Mouse (Mus musculus) layer of hippocampus, adult 6 months (tissue): ENCODE results near the gene Morn5. TPM values are rescaled to one million over a fixed set of nuclear protein-coding genes. Genes with fewer than 3 reads are reported as not detected.

ENCODE experiments used
- long read RNA-seq, 2 experiments: library from polyadenylated mRNA; unstranded; transcript quantifications; one replicate each; pipeline ENCODE4 v2.0.0; 2019 to 2020
- polyA plus RNA-seq: library from polyadenylated mRNA; unstranded; fragments of <200 nt; fragmentation: Nextera tagmentation; gene quantifications from 2 replicates; pipeline ENCODE4 v1.2.3, GENCODE M21; 2021

Morn5 gene
- polyA plus RNA-seq: 5.4 and 7.8 TPM in 2 replicates
- long read RNA-seq, experiment 1, partial matches to known transcripts: 0 of 2 reads
- long read RNA-seq, experiment 1, other reads (novel, unspliced or antisense): 0 of 2 reads
- long read RNA-seq, experiment 2, partial matches to known transcripts: 0 of 1 reads
- long read RNA-seq, experiment 2, other reads (novel, unspliced or antisense): 0 of 1 reads

GRCm38 (mm10) chr2:36048748-36049566 is at the start of gene Morn5, which contains the start of gene Ndufa8:
Morn5 (plus strand) TSS chr2:36049458.
Ndufa8 (minus strand) TSS chr2:36049406.

GRCm38 (mm10) chr2:36104956-36105741 is 55.9 kb downstream of the Morn5 start, which contains the start of gene Lhx6:
Lhx6 (minus strand) TSS chr2:36105408.

Other genes with a start within 250 kb of the Morn5 start
- gene Ttll11, start 69.5 kb upstream of the Morn5 start, polyA plus RNA-seq: 4.3 and 4.6 TPM in 2 replicates
- gene Ndufa8, start 52 bp upstream of the Morn5 start, polyA plus RNA-seq: 543 and 544 TPM in 2 replicates
- gene Lhx6, start 56.0 kb downstream of the Morn5 start, polyA plus RNA-seq: 4.0 and 5.0 TPM in 2 replicates
- gene Mrrf, start 86.9 kb downstream of the Morn5 start, polyA plus RNA-seq: 20.8 and 23.4 TPM in 2 replicates
- gene Rbm18, start 87.3 kb downstream of the Morn5 start, polyA plus RNA-seq: 35.0 and 36.9 TPM in 2 replicates
- 12.1 and 16.1 TPM in 2 replicates for gene Ptgs1, start 181.0 kb downstream of the Morn5 start, polyA plus RNA-seq